Mouse (Mus musculus) ES-Bruce4 (cell line): ENCODE data around the gene Gm10972.
"Not testable (repeated sequence)": the region's sequence is repeated elsewhere in the genome, so short reads cannot be mapped to it uniquely, and the experiment has no call there.

ENCODE experiments used
- EP300 ChIP-seq: IDR thresholded peaks from 2 replicates; pipeline ENCODE4 v1.6.1; 2011; ENCODE audit warnings: low read depth, low read length; ENCODE audit not compliant: insufficient read depth
- POLR2A ChIP-seq: IDR thresholded peaks from one replicate; pipeline ENCODE4 v1.8.1; 2011; ENCODE audit warnings: low read length; ENCODE audit not compliant: insufficient read depth

- TF ChIP-seq EP300, POLR2A: not testable (repeated sequence)
Measured at GRCm38 (mm10) chr3:94690162-94690561, 47.2 kb downstream of the Gm10972 start.
